Mouse (Mus musculus) intestine, postnatal 0 days (tissue): ENCODE data around the gene Tacc2. TPM values are rescaled to one million over a fixed set of nuclear protein-coding genes. Genes with fewer than 3 reads are reported as not detected.
A peak's percentile ranks its signal among the peaks of the same experiment; 100 is the strongest.

Experiments
- ATAC-seq: fragments of 200-750 bp; cut with Nextera tagmentation; 2 replicates; pipeline ENCODE4 v1.8.0; 2017; ENCODE audit warnings: mild to moderate bottlenecking, moderate TSS enrichment, moderate library complexity
- H3K27ac ChIP-seq: fragments of 300-500 bp; sonication (generic); 2 replicates; pipeline ENCODE4 v1.5.1; 2014; ENCODE audit warnings: mild to moderate bottlenecking, low read depth, low read length, moderate library complexity
- H3K27me3 ChIP-seq: fragments of 300-500 bp; sonication (generic); replicated peaks from 2 replicates; pipeline ENCODE4 v1.6.1; 2014; ENCODE audit warnings: low read length, mixed read lengths; ENCODE audit not compliant: control insufficient read depth, insufficient read depth
- H3K36me3 ChIP-seq: fragments of 300-500 bp; sonication (generic); 2 replicates; pipeline ENCODE4 v1.6.1; 2014; ENCODE audit warnings: mild to moderate bottlenecking, moderate library complexity; ENCODE audit not compliant: control insufficient read depth, insufficient read depth
- H3K4me1 ChIP-seq: fragments of 300-500 bp; sonication (generic); replicated peaks from 2 replicates; pipeline ENCODE4 v1.6.1; 2014; ENCODE audit warnings: antibody characterized with exemption, low read length, mixed read lengths; ENCODE audit not compliant: control insufficient read depth, insufficient read depth
- H3K4me2 ChIP-seq: fragments of 300-500 bp; sonication (generic); replicated peaks from 2 replicates; pipeline ENCODE4 v1.6.1; 2014; ENCODE audit warnings: low read depth, mild to moderate bottlenecking, moderate library complexity
- H3K4me3 ChIP-seq: fragments of 300-500 bp; sonication (generic); 2 replicates; pipeline ENCODE4 v1.5.1; 2014; ENCODE audit warnings: low read depth, low read length
- H3K9ac ChIP-seq: fragments of 300-500 bp; sonication (generic); 2 replicates; pipeline ENCODE4 v1.6.1; 2014; ENCODE audit warnings: mild to moderate bottlenecking, low read depth, low read length
- H3K9me3 ChIP-seq: fragments of 300-500 bp; sonication (generic); 2 replicates; pipeline ENCODE4 v1.6.1; 2016; ENCODE audit warnings: mixed run types; ENCODE audit not compliant: control insufficient read depth
- CTCF ChIP-seq: sonication (generic); IDR thresholded peaks from 2 replicates; pipeline ENCODE4 v1.5.1; 2016; ENCODE audit warnings: low read depth, mild to moderate bottlenecking, control low read depth, antibody characterized with exemption, moderate library complexity
- WGBS: fragments of 180-500 bp; shearing (Covaris S2); extraction: QIAGEN DNeasy Blood & Tissue Kit; methylation state at CpG from one replicate; pipeline ENCODE4 v1.1.7; 2014; 5-methylcytosine and 5-hydroxymethylcytosine counted together
- polyA plus RNA-seq: library from polyadenylated mRNA; unstranded; fragments of >200 nt; fragmentation: Nextera tagmentation; extraction: Ambion mirVana; gene quantifications from 2 replicates; pipeline ENCODE4 v1.2.1, GENCODE M21; 2015

Tacc2 gene
- polyA plus RNA-seq, 1 experiment from 2014 or later = 27.7 TPM

- peaks cover 49% of the 10 kb centered on the region for H3K36me3 ChIP-seq
- 85% methylated on average over 4 of the region's 4 CpGs for WGBS
- no peak overlapping the region for H3K4me3 ChIP-seq
- H3K9me3 ChIP-seq = no peaks in the 10 kb centered on the region
- H3K4me1 ChIP-seq = peaks cover 4% of the 10 kb centered on the region
- H3K27me3 ChIP-seq = no peaks in the 10 kb centered on the region
- no peak for TF ChIP-seq CTCF
- no peak overlapping the region for H3K27ac ChIP-seq
- no peak overlapping the region for H3K9ac ChIP-seq
- ATAC-seq = no peak
- no peak overlapping the region for H3K4me2 ChIP-seq
Measured at GRCm38 (mm10) chr7:130543181-130543580, 34.1 kb upstream of the Tacc2 start.

- H3K36me3 ChIP-seq = peaks cover 28% of the 10 kb centered on the region
- H3K9me3 ChIP-seq = no peaks in the 10 kb centered on the region
- H3K4me2 ChIP-seq = peak overlapping the region; percentile 75
- no peaks in the 10 kb centered on the region for H3K27me3 ChIP-seq
- peaks cover 4% of the 10 kb centered on the region for H3K4me1 ChIP-seq
- H3K9ac ChIP-seq = no peak overlapping the region
- whole genome bisulfite sequencing = 87% methylated on average over 5 of the region's 5 CpGs
- ATAC-seq = no peak
- peak overlapping the region; percentile 98; the same call in 1 of the 2 replicates for H3K4me3 ChIP-seq
- no peak for TF ChIP-seq CTCF
- H3K27ac ChIP-seq = no peak overlapping the region
Measured at GRCm38 (mm10) chr7:130545401-130545800, 31.8 kb upstream of the Tacc2 start.

- no peaks in the 10 kb centered on the region for H3K9me3 ChIP-seq
- peaks cover 4% of the 10 kb centered on the region for H3K4me1 ChIP-seq
- WGBS = 30% methylated on average over 3 of the region's 3 CpGs
- ATAC-seq = no peak
- TF ChIP-seq CTCF = no peak
- H3K27me3 ChIP-seq = no peaks in the 10 kb centered on the region
- peaks cover 24% of the 10 kb centered on the region for H3K36me3 ChIP-seq
- peak overlapping the region; percentile 75 for H3K4me2 ChIP-seq
- H3K4me3 ChIP-seq = peak overlapping the region; percentile 98
- H3K9ac ChIP-seq = peak overlapping the region; percentile 94
- H3K27ac ChIP-seq = peak overlapping the region; percentile 100; the same call in 1 of the 2 replicates
Measured at GRCm38 (mm10) chr7:130545893-130546292, 31.3 kb upstream of the Tacc2 start.

- ATAC-seq = no peak
- H3K36me3 ChIP-seq = peaks cover 20% of the 10 kb centered on the region
- peak overlapping the region; percentile 98 for H3K4me3 ChIP-seq
- peak overlapping the region; percentile 75 for H3K4me2 ChIP-seq
- no peaks in the 10 kb centered on the region for H3K9me3 ChIP-seq
- 3% methylated on average over 7 of the region's 7 CpGs for WGBS
- H3K27me3 ChIP-seq = no peaks in the 10 kb centered on the region
- no peak for TF ChIP-seq CTCF
- H3K27ac ChIP-seq = peak overlapping the region; percentile 100
- H3K4me1 ChIP-seq = peaks cover 4% of the 10 kb centered on the region
- H3K9ac ChIP-seq = peak overlapping the region; percentile 94
Measured at GRCm38 (mm10) chr7:130546421-130546790, 30.8 kb upstream of the Tacc2 start.

- peak overlapping the region; percentile 94 for H3K9ac ChIP-seq
- peak overlapping the region; percentile 75 for H3K4me2 ChIP-seq
- peaks cover 4% of the 10 kb centered on the region for H3K4me1 ChIP-seq
- H3K27ac ChIP-seq = peak overlapping the region; percentile 100
- H3K36me3 ChIP-seq = peaks cover 16% of the 10 kb centered on the region
- under 1% methylated on average over 80 of the region's 84 CpGs for WGBS
- no peaks in the 10 kb centered on the region for H3K27me3 ChIP-seq
- H3K4me3 ChIP-seq = peak overlapping the region; percentile 98
- ATAC-seq = peak; percentile 95
- H3K9me3 ChIP-seq = no peaks in the 10 kb centered on the region
- peak; percentile 91 for TF ChIP-seq CTCF
Measured at GRCm38 (mm10) chr7:130546791-130547484, 30.3 kb upstream of the Tacc2 start.

GRCm38 (mm10) chr7:130547635-130548175 is 29.5 kb upstream of the Tacc2 start:
- Histone ChIP-seq H3K4me3 (peak overlapping the region; percentile 98; the same call in 1 of the 2 replicates), H3K9me3 (no peaks in the 10 kb centered on the region), H3K4me1 (peaks cover 4% of the 10 kb centered on the region), H3K27me3 (no peaks in the 10 kb centered on the region), H3K27ac (peak overlapping the region; percentile 100; the same call in 1 of the 2 replicates), H3K36me3 (peaks cover 11% of the 10 kb centered on the region; the same call in 1 of the 2 replicates), H3K9ac (peak overlapping the region; percentile 94; the same call in 1 of the 2 replicates), H3K4me2 (peak overlapping the region; percentile 75)
- ATAC-seq = no peak
- WGBS = 79% methylated on average over 12 of the region's 12 CpGs
- no peak for TF ChIP-seq CTCF
